Mouse (Mus musculus) cortical plate, adult 2 months (tissue): Measurements from ENCODE around the gene Snrk.
"Not testable (repeated sequence)": the region's sequence is repeated elsewhere in the genome, so short reads cannot be mapped to it uniquely, and the experiment has no call there.

Experiments used
- CTCF ChIP-seq: fragments of 200-500 bp; IDR thresholded peaks from 2 replicates; pipeline ENCODE4 v1.5.1; 2011; ENCODE audit warnings: mild to moderate bottlenecking, control low read depth, low read length; ENCODE audit not compliant: insufficient read depth; ENCODE audit errors: extremely low read depth
- POLR2A ChIP-seq: fragments of 200-500 bp; IDR thresholded peaks from 2 replicates; pipeline ENCODE4 v1.6.1; 2011; ENCODE audit warnings: mild to moderate bottlenecking, low read length, control low read depth; ENCODE audit not compliant: insufficient read depth; ENCODE audit errors: extremely low read depth

DNA sequence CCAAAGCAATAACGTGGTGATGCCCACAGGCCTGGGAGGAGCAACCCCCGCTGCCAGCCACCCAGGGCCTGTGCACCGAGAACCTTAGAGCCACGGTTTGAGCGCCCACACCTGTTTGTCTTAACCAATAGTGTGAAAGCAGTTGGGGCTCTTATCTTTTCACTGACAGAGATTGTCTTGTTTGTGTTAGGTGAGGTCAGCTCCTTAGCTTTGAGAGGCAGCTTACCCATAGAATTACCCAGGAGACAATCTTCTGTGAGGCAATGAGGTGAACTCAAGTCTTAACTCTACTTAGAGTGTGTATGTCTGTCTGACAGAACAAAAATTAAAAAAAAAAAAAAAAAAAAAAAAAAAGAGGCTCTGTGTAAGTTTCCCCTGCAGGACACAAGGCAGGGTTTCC is 50.7 kb downstream of the Snrk start:
- not testable (repeated sequence) for TF ChIP-seq POLR2A, CTCF
